8 mouse cellular contexts compared by ENCODE assay signal in genomic region chr8:84785756-84786677, GRCm38 (mm10). TPM values are rescaled to one million over a fixed set of nuclear protein-coding genes. Genes with fewer than 3 reads are reported as not detected.
DNase-seq lines count a peak whose midpoint lies in the region; TF ChIP-seq lines count a peak whose summit lies in the region.

No protein-coding gene starts in this region.

- H3K27me3 ChIP-seq in kidney, adult 2 months (replicated peaks; ENCODE audit: control insufficient read depth, insufficient read depth, low read length) = no peaks in the 10 kb centered on the region

- WGBS in kidney, adult 2 months = 39% methylated on average over 38 of the region's 38 CpGs

- no peak for TF ChIP-seq CTCF in kidney, adult 2 months (conservative IDR thresholded peaks at IDR 0.05; ENCODE audit: insufficient read depth, insufficient read length, low read depth, low read length)

- DNase-seq in layer of hippocampus, postnatal 10 days (ENCODE audit: low spot score in 2 of 2) = peak; percentile 73 to 75
- no peak for DNase-seq in layer of hippocampus, adult 11-12 months (ENCODE audit: low spot score)
- DNase-seq in cerebellum, adult 8-10 months = peak; percentile 63
- DNase-seq in heart, adult 8-10 months (ENCODE audit: low spot score) = peak; percentile 74
- DNase-seq in kidney, adult 2 months = peak; percentile 65
- DNase-seq in lung, postnatal 36 days = peak; percentile 78
- DNase-seq in frontal cortex, postnatal 36 days (ENCODE audit: low spot score in 2 of 2) = no peak
- no peak for DNase-seq in frontal cortex, postnatal 10 days (ENCODE audit: low spot score in 2 of 2)

- no peak for TF ChIP-seq POLR2A in kidney, adult 2 months (IDR thresholded peaks at IDR 0.05; ENCODE audit: low read depth, low read length)

- no peak overlapping the region for H3K4me3 ChIP-seq in kidney, adult 2 months (ENCODE audit: insufficient read depth, low read depth, low read length)

- peaks cover 17% of the 10 kb centered on the region for H3K4me1 ChIP-seq in kidney, adult 2 months (ENCODE audit: control insufficient read depth, insufficient read depth, low read length)

- no peaks in the 10 kb centered on the region for H3K36me3 ChIP-seq in kidney, adult 2 months (ENCODE audit: control insufficient read depth, insufficient read depth, low read length)

- no peak overlapping the region for H3K27ac ChIP-seq in kidney, adult 2 months (ENCODE audit: insufficient read depth, low read depth, low read length)

RNA-seq across cellular contexts. Expression of gene Nfix, which starts 14.1 kb away (rescaled TPM):
- total RNA-seq in layer of hippocampus, postnatal 10 days (2021) = 100 to 1,000 TPM; 607 to 678 TPM
- 100 to 1,000 TPM; 288 to 356 (median 295) TPM for total RNA-seq in heart, adult 8-10 months (2022)
- polyA plus RNA-seq in kidney, adult 2 months (2012; rRNA removed) = 17.7 and 22.1 TPM in 2 replicates

RNA-seq across cellular contexts. Expression of gene Dand5, which starts 36.6 kb away (rescaled TPM):
- 1 to 10 TPM; 6.7 to 7.4 TPM for total RNA-seq in layer of hippocampus, postnatal 10 days (2021)
- total RNA-seq in heart, adult 8-10 months (2022) = 10 to 100 TPM; 10.3 to 13.2 (median 12.0) TPM
- polyA plus RNA-seq in kidney, adult 2 months (2012; rRNA removed) = 4.4 and 4.5 TPM in 2 replicates

RNA-seq across cellular contexts. Expression of gene Gadd45gip1, which starts 45.3 kb away (rescaled TPM):
- 10 to 100 TPM; 18.6 to 19.8 TPM for total RNA-seq in layer of hippocampus, postnatal 10 days (2021)
- 10 to 100 TPM; 31.0 to 34.9 (median 33.1) TPM for total RNA-seq in heart, adult 8-10 months (2022)
- polyA plus RNA-seq in kidney, adult 2 months (2012; rRNA removed) = 24.2 and 41.0 TPM in 2 replicates

RNA-seq across cellular contexts. Expression of gene Rad23a, which starts 54.4 kb away (rescaled TPM):
- 10 to 100 TPM; 55.5 to 64.9 TPM for total RNA-seq in layer of hippocampus, postnatal 10 days (2021)
- 10 to 100 TPM; 82.8 to 92.9 (median 89.3) TPM for total RNA-seq in heart, adult 8-10 months (2022)
- 73.0 TPM in 2 replicates for polyA plus RNA-seq in kidney, adult 2 months (2012; rRNA removed)

Comparison
In these comparisons a context has a peak if more than half of its experiments do, and no peak if none do; other contexts are left out.
1. DNase-seq: peak in layer of hippocampus, postnatal 10 days (2 of 2), cerebellum, adult 8-10 months (single experiment), heart, adult 8-10 months (single experiment), kidney, adult 2 months (single experiment) and lung, postnatal 36 days (single experiment); none in layer of hippocampus, adult 11-12 months (single experiment), frontal cortex, postnatal 36 days (0 of 2) and frontal cortex, postnatal 10 days (0 of 2).